Mouse (Mus musculus): ENCODE data around the gene Sbsn. TPM values are rescaled to one million over a fixed set of nuclear protein-coding genes. Genes with fewer than 3 reads are reported as not detected.
A peak's percentile ranks its signal among the peaks of the same experiment; 100 is the strongest.

Gene Sbsn
- polyA plus RNA-seq, 1 experiment from 2014 or later, result 1.6 TPM

GRCm38 (mm10) chr7:30763456-30763855, 12.2 kb downstream of the Sbsn start, which contains the start of gene Dmkn:
Gene Dmkn, plus strand, starts transcription at chr7:30763756.
- H3K4me2 ChIP-seq (replicated peaks), result no peak within 1 kb of the TSS
- H3K4me1 ChIP-seq, result peaks cover 3% of the 10 kb centered on the region; the same call in 1 of the 2 replicates
- ATAC-seq (ENCODE audit: low FRiP score, low read depth), result no peak
- no peak within 1 kb of the TSS for H3K4me3 ChIP-seq
- 36% methylated on average over 5 of the region's 5 CpGs for WGBS
- H3K27me3 ChIP-seq, result peaks cover 8% of the 10 kb centered on the region
- H3K36me3 ChIP-seq, result no peaks in the 10 kb centered on the region
- no peak within 1 kb of the TSS for H3K9ac ChIP-seq (replicated peaks)
- no peaks in the 10 kb centered on the region for H3K9me3 ChIP-seq
- H3K27ac ChIP-seq (replicated peaks), result no peak within 1 kb of the TSS

GRCm38 (mm10) chr7:30765173-30765572, 13.9 kb downstream of the Sbsn start:
- WGBS, result 54% methylated on average over 11 of the region's 11 CpGs
- H3K4me2 ChIP-seq (replicated peaks), result peak overlapping the region; percentile 8; the same call in 1 of the 2 replicates
- ATAC-seq (ENCODE audit: low FRiP score, low read depth), result no peak

GRCm38 (mm10) chr7:30766408-30766807, 15.1 kb downstream of the Sbsn start:
- H3K27ac ChIP-seq (replicated peaks), result no peak overlapping the region
- no peak overlapping the region for H3K9ac ChIP-seq (replicated peaks)
- H3K4me2 ChIP-seq (replicated peaks), result no peak overlapping the region
- 95% methylated on average over 4 of the region's 4 CpGs for WGBS
- no peaks in the 10 kb centered on the region for H3K36me3 ChIP-seq
- no peak overlapping the region for H3K4me3 ChIP-seq
- peaks cover 15% of the 10 kb centered on the region for H3K27me3 ChIP-seq
- no peaks in the 10 kb centered on the region for H3K9me3 ChIP-seq
- peaks cover 3% of the 10 kb centered on the region; the same call in 1 of the 2 replicates for H3K4me1 ChIP-seq
- ATAC-seq (ENCODE audit: low FRiP score, low read depth), result no peak

More at GRCm38 (mm10) chr7:30765173-30765572, 13.9 kb downstream of the Sbsn start:
- Histone ChIP-seq H3K4me3 (no peak overlapping the region), H3K4me1 (peaks cover 3% of the 10 kb centered on the region; the same call in 1 of the 2 replicates), H3K27me3 (peaks cover 15% of the 10 kb centered on the region), H3K36me3 (no peaks in the 10 kb centered on the region), H3K9ac (replicated peaks) (no peak overlapping the region), H3K27ac (replicated peaks) (no peak overlapping the region), H3K9me3 (no peaks in the 10 kb centered on the region)

GRCm38 (mm10) chr7:30769236-30769635, 18.0 kb downstream of the Sbsn start:
- no peak for ATAC-seq (ENCODE audit: low FRiP score, low read depth)
- Histone ChIP-seq H3K36me3 (no peaks in the 10 kb centered on the region), H3K4me3 (no peak overlapping the region), H3K27me3 (0 out of 2 replicates have a peak, but pooled peaks cover 8% of the 10 kb centered on the region), H3K9ac (replicated peaks) (no peak overlapping the region), H3K27ac (replicated peaks) (no peak overlapping the region), H3K4me2 (replicated peaks) (no peak overlapping the region), H3K4me1 (peaks cover 3% of the 10 kb centered on the region; the same call in 1 of the 2 replicates), H3K9me3 (0 out of 2 replicates have a peak, but pooled peaks cover 2% of the 10 kb centered on the region)
- 30% methylated on average over 9 of the region's 9 CpGs for WGBS

- H3K9ac ChIP-seq (replicated peaks), result no peak overlapping the region
- no peaks in the 10 kb centered on the region for H3K36me3 ChIP-seq
- ATAC-seq (ENCODE audit: low FRiP score, low read depth), result no peak
- no peak overlapping the region for H3K27ac ChIP-seq (replicated peaks)
- H3K4me3 ChIP-seq, result no peak overlapping the region
- no peaks in the 10 kb centered on the region for H3K27me3 ChIP-seq
- no peaks in the 10 kb centered on the region for H3K4me1 ChIP-seq
- H3K9me3 ChIP-seq, result 0 out of 2 replicates have a peak, but pooled peaks cover 2% of the 10 kb centered on the region
- H3K4me2 ChIP-seq (replicated peaks), result no peak overlapping the region
- WGBS, result 92% methylated on average over 9 of the region's 9 CpGs
Measured at GRCm38 (mm10) chr7:30776104-30776503, 24.8 kb downstream of the Sbsn start.

- no peak overlapping the region for H3K4me2 ChIP-seq (replicated peaks)
- H3K4me1 ChIP-seq, result no peaks in the 10 kb centered on the region
- WGBS, result 43% methylated on average over 7 of the region's 7 CpGs
- no peak overlapping the region for H3K4me3 ChIP-seq
- H3K27me3 ChIP-seq, result no peaks in the 10 kb centered on the region
- H3K27ac ChIP-seq (replicated peaks), result no peak overlapping the region
- no peaks in the 10 kb centered on the region for H3K36me3 ChIP-seq
- no peak for ATAC-seq (ENCODE audit: low FRiP score, low read depth)
- 0 out of 2 replicates have a peak, but pooled peaks cover 2% of the 10 kb centered on the region for H3K9me3 ChIP-seq
- H3K9ac ChIP-seq (replicated peaks), result no peak overlapping the region
Measured at GRCm38 (mm10) chr7:30777081-30777579, 25.9 kb downstream of the Sbsn start.

GRCm38 (mm10) chr7:30777911-30778310, 26.6 kb downstream of the Sbsn start:
- Histone ChIP-seq H3K9me3 (0 out of 2 replicates have a peak, but pooled peaks cover under 1% of the 10 kb centered on the region), H3K36me3 (no peaks in the 10 kb centered on the region), H3K27me3 (no peaks in the 10 kb centered on the region), H3K27ac (replicated peaks) (no peak overlapping the region), H3K4me1 (no peaks in the 10 kb centered on the region), H3K4me3 (no peak overlapping the region), H3K9ac (replicated peaks) (no peak overlapping the region), H3K4me2 (replicated peaks) (no peak overlapping the region)
- 80% methylated on average over 1 of the region's 1 CpGs for WGBS
- ATAC-seq (ENCODE audit: low FRiP score, low read depth), result no peak

- H3K36me3 ChIP-seq, result no peaks in the 10 kb centered on the region
Measured at GRCm38 (mm10) chr7:30781792-30782191, 30.5 kb downstream of the Sbsn start.

GRCm38 (mm10) chr7:30782658-30783057, 31.4 kb downstream of the Sbsn start:
- no peak overlapping the region for H3K9ac ChIP-seq (replicated peaks)
- H3K4me1 ChIP-seq, result 0 out of 2 replicates have a peak, but pooled peaks cover 12% of the 10 kb centered on the region
- WGBS, result 91% methylated on average over 3 of the region's 3 CpGs
- no peak overlapping the region for H3K27ac ChIP-seq (replicated peaks)
- no peaks in the 10 kb centered on the region for H3K9me3 ChIP-seq
- H3K27me3 ChIP-seq, result no peaks in the 10 kb centered on the region
- no peak overlapping the region for H3K4me2 ChIP-seq (replicated peaks)
- H3K36me3 ChIP-seq, result no peaks in the 10 kb centered on the region
- H3K4me3 ChIP-seq, result no peak overlapping the region
- no peak for ATAC-seq (ENCODE audit: low FRiP score, low read depth)

More at GRCm38 (mm10) chr7:30781792-30782191, 30.5 kb downstream of the Sbsn start:
- Histone ChIP-seq H3K9me3 (no peaks in the 10 kb centered on the region), H3K27ac (replicated peaks) (no peak overlapping the region), H3K9ac (replicated peaks) (no peak overlapping the region), H3K27me3 (no peaks in the 10 kb centered on the region), H3K4me1 (0 out of 2 replicates have a peak, but pooled peaks cover 12% of the 10 kb centered on the region), H3K4me3 (no peak overlapping the region), H3K4me2 (replicated peaks) (no peak overlapping the region)
- no peak for ATAC-seq (ENCODE audit: low FRiP score, low read depth)
- 73% methylated on average over 4 of the region's 4 CpGs for WGBS

- H3K4me3 ChIP-seq, result no peak overlapping the region
- no peaks in the 10 kb centered on the region for H3K27me3 ChIP-seq
- H3K36me3 ChIP-seq, result no peaks in the 10 kb centered on the region
- H3K4me2 ChIP-seq (replicated peaks), result no peak overlapping the region
- no peak overlapping the region for H3K9ac ChIP-seq (replicated peaks)
- no peaks in the 10 kb centered on the region for H3K9me3 ChIP-seq
- WGBS, result 58% methylated on average over 1 of the region's 1 CpGs
- 0 out of 2 replicates have a peak, but pooled peaks cover 12% of the 10 kb centered on the region for H3K4me1 ChIP-seq
- no peak overlapping the region for H3K27ac ChIP-seq (replicated peaks)
- ATAC-seq (ENCODE audit: low FRiP score, low read depth), result no peak
Measured at GRCm38 (mm10) chr7:30785154-30785553, 33.9 kb downstream of the Sbsn start.

GRCm38 (mm10) chr7:30785721-30786546, 34.7 kb downstream of the Sbsn start:
- Histone ChIP-seq H3K4me1 (0 out of 2 replicates have a peak, but pooled peaks cover 12% of the 10 kb centered on the region), H3K27me3 (no peaks in the 10 kb centered on the region), H3K4me2 (replicated peaks) (no peak overlapping the region), H3K9me3 (no peaks in the 10 kb centered on the region), H3K4me3 (no peak overlapping the region), H3K27ac (replicated peaks) (no peak overlapping the region), H3K9ac (replicated peaks) (no peak overlapping the region), H3K36me3 (no peaks in the 10 kb centered on the region)
- peak; percentile 52; the same call in 1 of the 2 replicates for ATAC-seq (ENCODE audit: low FRiP score, low read depth)
- 70% methylated on average over 13 of the region's 13 CpGs for whole genome bisulfite sequencing

All from midbrain, embryonic 12.5 days (tissue).